8 mouse cellular contexts compared by ENCODE assay signal in the genomic region with DNA sequence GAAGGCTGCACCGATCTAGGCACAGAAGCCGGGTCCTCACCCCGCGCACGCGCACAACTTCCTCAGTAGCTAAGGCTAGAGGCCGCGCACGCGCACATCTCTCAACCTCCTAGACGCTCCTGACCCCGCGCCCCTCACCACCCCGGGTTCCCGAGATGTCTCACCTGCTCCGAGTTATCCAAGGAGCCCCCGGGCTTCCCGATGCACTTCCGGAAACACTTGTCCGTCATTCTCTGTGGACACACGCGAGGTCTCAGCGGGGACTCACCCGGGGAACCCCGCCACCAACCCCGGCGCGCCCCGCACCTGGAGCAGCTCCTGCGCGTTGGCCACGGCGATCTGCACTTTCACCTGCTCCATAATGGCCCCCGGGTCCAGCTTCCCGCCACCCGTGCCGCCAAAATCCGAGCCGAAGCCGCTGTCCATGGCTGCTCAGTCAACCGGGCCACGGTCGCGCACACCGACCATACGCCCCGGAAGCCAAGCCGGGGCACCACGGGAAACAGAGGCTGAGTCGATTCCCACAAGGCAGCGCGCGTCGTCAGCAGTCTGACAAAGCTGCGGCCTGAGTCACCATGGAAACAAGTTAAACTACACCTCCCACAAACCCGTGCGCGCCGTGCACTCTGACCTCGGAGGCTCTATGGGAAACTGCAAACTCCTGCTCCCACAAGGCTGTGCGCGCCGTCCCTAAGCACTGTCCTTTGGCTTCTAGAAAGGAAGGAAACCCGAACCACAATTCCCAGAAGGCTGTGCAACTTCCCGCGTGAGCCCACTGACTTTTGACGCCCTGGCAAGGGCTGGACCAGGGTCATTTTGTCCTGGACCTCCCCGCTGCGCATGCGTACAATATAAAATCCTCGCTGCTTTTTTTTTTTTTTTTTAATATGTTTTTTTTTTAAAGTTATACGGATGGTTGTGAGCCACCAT. TPM values are rescaled to one million over a fixed set of nuclear protein-coding genes. Genes with fewer than 3 reads are reported as not detected.
DNase-seq lines count a peak whose midpoint lies in the region; ATAC-seq lines count a peak whose summit lies in the region.

A gene (minus strand): TSS at position 652 of the 930 bp plus-strand sequence.

- DNase-seq in R1 (ENCODE audit: low read depth, low spot score), result peak; percentile 100
- DNase-seq in cerebellum, postnatal 25 days, result peak; percentile 97
- peak; percentile 96 to 97 for DNase-seq in frontal cortex, postnatal 25 days (ENCODE audit: low spot score in 2 of 2)
- peak; percentile 99 for DNase-seq in hindbrain, embryonic 14.5 days (ENCODE audit: low spot score)
- peak; percentile 99 for DNase-seq in layer of hippocampus, postnatal 36 days
- DNase-seq in lung, postnatal 36 days, result peak; percentile 100
- DNase-seq in retina, postnatal 1 day, result peak; percentile 100
- DNase-seq in urinary bladder, adult 18-20 months (ENCODE audit: low spot score in 2 of 2), result peak; percentile 84 to 98

- H3K9me3 ChIP-seq in hindbrain, embryonic 14.5 days (ENCODE audit: control insufficient read depth, low read length), result no peaks in the 10 kb centered on the region

- H3K27me3 ChIP-seq in hindbrain, embryonic 14.5 days (ENCODE audit: control insufficient read depth, insufficient read depth, low read length), result no peaks in the 10 kb centered on the region

- ATAC-seq in hindbrain, embryonic 14.5 days (ENCODE audit: low FRiP score), result peak; percentile 94

- H3K36me3 ChIP-seq in hindbrain, embryonic 14.5 days (replicated peaks; ENCODE audit: control insufficient read depth, insufficient read depth), result peaks cover 60% of the 10 kb centered on the region

- under 1% methylated on average over 72 of the region's 72 CpGs for WGBS in hindbrain, embryonic 14.5 days

- H3K4me1 ChIP-seq in hindbrain, embryonic 14.5 days (replicated peaks; ENCODE audit: control insufficient read depth, insufficient read depth, low read length), result peaks cover 13% of the 10 kb centered on the region

- H3K27ac ChIP-seq in hindbrain, embryonic 14.5 days, result peak within 1 kb of the TSS; percentile 88

- H3K4me3 ChIP-seq in hindbrain, embryonic 14.5 days (replicated peaks; ENCODE audit: low read length), result peak within 1 kb of the TSS; percentile 79

- H3K4me2 ChIP-seq in hindbrain, embryonic 14.5 days (replicated peaks), result peak within 1 kb of the TSS; percentile 94

- peak within 1 kb of the TSS; percentile 82 for H3K9ac ChIP-seq in hindbrain, embryonic 14.5 days

RNA-seq across cellular contexts. Expression of the gene that starts here (rescaled TPM):
- polyA plus RNA-seq in hindbrain, embryonic 14.5 days (2014; fragmentation: Nextera tagmentation; extraction: Ambion mirVana), result 311 and 351 TPM in 2 replicates
- total RNA-seq in layer of hippocampus, postnatal 36 days (2021), result 100 to 1,000 TPM; 142 to 144 TPM

Comparison
In these comparisons a context has a peak if more than half of its experiments do, and no peak if none do; other contexts are left out.
1. Peak in every context shown above with its lines: DNase-seq, ATAC-seq, H3K4me3 ChIP-seq and H3K27ac ChIP-seq.